In genomic region chr5:117978159-117978697, GRCm38 (mm10) we compare ENCODE assay signal across 9 mouse cellular contexts. TPM values are rescaled to one million over a fixed set of nuclear protein-coding genes. Genes with fewer than 3 reads are reported as not detected.
A peak's percentile ranks its signal among the peaks of the same experiment; 100 is the strongest.
DNase-seq lines count a peak whose midpoint lies in the region; ATAC-seq lines count a peak whose summit lies in the region.
"Had no signal": no experiment of that assay in that cellular context is flagged by ENCODE, and none has a peak within 500 bp of the region (broad histone marks: within the 10 kb centered on the region; RNA-seq: fewer than 3 reads in every experiment).

No protein-coding gene starts in this region.

- peak overlapping the region; percentile 94 for H3K9ac ChIP-seq in kidney, embryonic 14.5 days (ENCODE audit: low read depth, low read length)
- H3K9ac ChIP-seq in embryonic facial prominence, embryonic 11.5 days (replicated peaks; ENCODE audit: low read length) = peak overlapping the region; percentile 97
- peak overlapping the region; percentile 93 for H3K9ac ChIP-seq in intestine, embryonic 14.5 days (ENCODE audit: low read length)
- peak overlapping the region; percentile 99 for H3K9ac ChIP-seq in midbrain, embryonic 15.5 days

- H3K36me3 ChIP-seq in kidney, embryonic 14.5 days (ENCODE audit: control insufficient read depth, insufficient read depth, low read length) = peaks cover 40% of the 10 kb centered on the region
- H3K36me3 ChIP-seq in embryonic facial prominence, embryonic 11.5 days (replicated peaks; ENCODE audit: control insufficient read depth, insufficient read depth, low read depth, low read length) = no peaks in the 10 kb centered on the region; the same call in 1 of the 2 replicates
- H3K36me3 ChIP-seq in intestine, embryonic 14.5 days (ENCODE audit: control insufficient read depth, insufficient read depth, low read length) = peaks cover 37% of the 10 kb centered on the region
- no peaks in the 10 kb centered on the region; the same call in 1 of the 2 replicates for H3K36me3 ChIP-seq in midbrain, embryonic 15.5 days (replicated peaks)

- peak overlapping the region; percentile 98 for H3K4me3 ChIP-seq in kidney, embryonic 14.5 days (ENCODE audit: low read length)
- H3K4me3 ChIP-seq in embryonic facial prominence, embryonic 11.5 days (ENCODE audit: low read depth, low read length) = peak overlapping the region; percentile 88
- H3K4me3 ChIP-seq in intestine, embryonic 14.5 days (ENCODE audit: low read depth, low read length) = peak overlapping the region; percentile 93
- peak overlapping the region; percentile 84 for H3K4me3 ChIP-seq in midbrain, embryonic 15.5 days

- intact Hi-C loops in gastrocnemius, postnatal 36 days (cut with DNase I) = loop anchor here (1.0 kb wide), 1 partner anchor 24 kb away; no protein-coding TSS in a partner anchor

- H3K4me2 ChIP-seq in kidney, embryonic 14.5 days (replicated peaks; ENCODE audit: low read depth, low read length) = peak overlapping the region; percentile 85
- H3K4me2 ChIP-seq in embryonic facial prominence, embryonic 11.5 days (ENCODE audit: low read depth, low read length) = peak overlapping the region; percentile 65
- peak overlapping the region; percentile 81 for H3K4me2 ChIP-seq in intestine, embryonic 14.5 days (ENCODE audit: low read length)
- peak overlapping the region; percentile 73 for H3K4me2 ChIP-seq in midbrain, embryonic 15.5 days

- no peak for ATAC-seq in kidney, embryonic 14.5 days (ENCODE audit: low FRiP score, low TSS enrichment)
- ATAC-seq in embryonic facial prominence, embryonic 11.5 days (replicated peaks; ENCODE audit: insufficient number of reproducible peaks, low FRiP score, low TSS enrichment, low read depth) = no peak
- no peak for ATAC-seq in intestine, embryonic 14.5 days (replicated peaks; ENCODE audit: low FRiP score, low TSS enrichment, low read depth)
- 0 out of 2 replicates have a peak, but pooled peaks have one; percentile 4 for ATAC-seq in midbrain, embryonic 15.5 days (replicated peaks)

- no peaks in the 10 kb centered on the region for H3K27me3 ChIP-seq in kidney, embryonic 14.5 days (ENCODE audit: control insufficient read depth, insufficient read depth, low read length)
- H3K27me3 ChIP-seq in embryonic facial prominence, embryonic 11.5 days (ENCODE audit: control insufficient read depth, insufficient read depth, low read length) = no peaks in the 10 kb centered on the region
- H3K27me3 ChIP-seq in intestine, embryonic 14.5 days (replicated peaks; ENCODE audit: control insufficient read depth, insufficient read depth, low read length) = no peaks in the 10 kb centered on the region
- H3K27me3 ChIP-seq in midbrain, embryonic 15.5 days (replicated peaks) = no peaks in the 10 kb centered on the region

- no peak for DNase-seq in kidney, postnatal 36 days
- DNase-seq in embryonic facial prominence, embryonic 11.5 days (ENCODE audit: low spot score) = no peak
- no peak for DNase-seq in intestine, embryonic 14.5 days (ENCODE audit: low spot score)
- no peak for DNase-seq in frontal cortex, postnatal 25 days (ENCODE audit: low spot score in 2 of 2)
- DNase-seq in cerebellum, adult 8-10 months = no peak
- no peak for DNase-seq in gastrocnemius, postnatal 36 days

- WGBS in kidney, embryonic 14.5 days = 47% methylated on average over 17 of the region's 17 CpGs
- WGBS in embryonic facial prominence, embryonic 11.5 days = 53% methylated on average over 17 of the region's 17 CpGs
- 55% methylated on average over 17 of the region's 17 CpGs for WGBS in intestine, embryonic 14.5 days
- 36% methylated on average over 17 of the region's 17 CpGs for WGBS in midbrain, embryonic 15.5 days

- peaks cover 15% of the 10 kb centered on the region for H3K4me1 ChIP-seq in kidney, embryonic 14.5 days (ENCODE audit: control insufficient read depth, insufficient read depth, low read length)
- H3K4me1 ChIP-seq in embryonic facial prominence, embryonic 11.5 days (ENCODE audit: control insufficient read depth, insufficient read depth, low read length) = peaks cover 5% of the 10 kb centered on the region
- peaks cover 20% of the 10 kb centered on the region for H3K4me1 ChIP-seq in intestine, embryonic 14.5 days (replicated peaks; ENCODE audit: control insufficient read depth, insufficient read depth, low read length)
- H3K4me1 ChIP-seq in midbrain, embryonic 15.5 days = peaks cover 37% of the 10 kb centered on the region

- no peak overlapping the region for H3K27ac ChIP-seq in kidney, embryonic 14.5 days (ENCODE audit: low read depth, low read length)
- no peak overlapping the region for H3K27ac ChIP-seq in embryonic facial prominence, embryonic 11.5 days (replicated peaks; ENCODE audit: low read depth, low read length)
- H3K27ac ChIP-seq in intestine, embryonic 14.5 days (ENCODE audit: low read depth) = no peak overlapping the region
- H3K27ac ChIP-seq in midbrain, embryonic 15.5 days = peak overlapping the region; percentile 92

- H3K9me3 ChIP-seq in kidney, embryonic 14.5 days (ENCODE audit: control insufficient read depth, low read length) = no peaks in the 10 kb centered on the region
- H3K9me3 ChIP-seq in embryonic facial prominence, embryonic 11.5 days (replicated peaks; ENCODE audit: control insufficient read depth, low read length) = no peaks in the 10 kb centered on the region
- H3K9me3 ChIP-seq in intestine, embryonic 14.5 days (ENCODE audit: control insufficient read depth, low read length) = no peaks in the 10 kb centered on the region
- H3K9me3 ChIP-seq in midbrain, embryonic 15.5 days = no peaks in the 10 kb centered on the region

RNA-seq across cellular contexts. Expression of gene Fbxo21, which starts 1.7 kb away (rescaled TPM):
- polyA plus RNA-seq in kidney, embryonic 14.5 days (2014; fragmentation: Nextera tagmentation; extraction: Ambion mirVana) = 38.4 and 82.9 TPM in 2 replicates
- 67.6 and 74.6 TPM in 2 replicates for polyA plus RNA-seq in embryonic facial prominence, embryonic 11.5 days (2014; fragmentation: Nextera tagmentation; extraction: Ambion mirVana)
- 72.7 and 75.3 TPM in 2 replicates for polyA plus RNA-seq in intestine, embryonic 14.5 days (2014; fragmentation: Nextera tagmentation; extraction: Ambion mirVana)
- 179 and 183 TPM in 2 replicates for polyA plus RNA-seq in midbrain, embryonic 15.5 days (2015; fragmentation: Nextera tagmentation; extraction: Ambion mirVana)
- 10 to 100 TPM in 1 of 2 experiments, 1 to 10 TPM in 1; 8.5 to 13.6 TPM for total RNA-seq in gastrocnemius, postnatal 36 days (2021)

RNA-seq across cellular contexts. Expression of gene Tesc, which starts 49.3 kb away (rescaled TPM):
- 10.1 and 12.3 TPM in 2 replicates for polyA plus RNA-seq in kidney, embryonic 14.5 days (2014; fragmentation: Nextera tagmentation; extraction: Ambion mirVana)
- 3.4 and 3.9 TPM in 2 replicates for polyA plus RNA-seq in embryonic facial prominence, embryonic 11.5 days (2014; fragmentation: Nextera tagmentation; extraction: Ambion mirVana)
- polyA plus RNA-seq in intestine, embryonic 14.5 days (2014; fragmentation: Nextera tagmentation; extraction: Ambion mirVana) = 1.7 and 3.8 TPM in 2 replicates
- 6.5 and 7.9 TPM in 2 replicates for polyA plus RNA-seq in midbrain, embryonic 15.5 days (2015; fragmentation: Nextera tagmentation; extraction: Ambion mirVana)
- total RNA-seq in gastrocnemius, postnatal 36 days (2021) = under 1 TPM; 0.44 to 0.71 TPM
- total RNA-seq: MEL had no signal
